Mouse (Mus musculus): Measurements from ENCODE around the gene Hyal1. TPM values are rescaled to one million over a fixed set of nuclear protein-coding genes. Genes with fewer than 3 reads are reported as not detected.

Hyal1 gene
- polyA plus RNA-seq, 1 experiment, result 4.7 TPM

DNA sequence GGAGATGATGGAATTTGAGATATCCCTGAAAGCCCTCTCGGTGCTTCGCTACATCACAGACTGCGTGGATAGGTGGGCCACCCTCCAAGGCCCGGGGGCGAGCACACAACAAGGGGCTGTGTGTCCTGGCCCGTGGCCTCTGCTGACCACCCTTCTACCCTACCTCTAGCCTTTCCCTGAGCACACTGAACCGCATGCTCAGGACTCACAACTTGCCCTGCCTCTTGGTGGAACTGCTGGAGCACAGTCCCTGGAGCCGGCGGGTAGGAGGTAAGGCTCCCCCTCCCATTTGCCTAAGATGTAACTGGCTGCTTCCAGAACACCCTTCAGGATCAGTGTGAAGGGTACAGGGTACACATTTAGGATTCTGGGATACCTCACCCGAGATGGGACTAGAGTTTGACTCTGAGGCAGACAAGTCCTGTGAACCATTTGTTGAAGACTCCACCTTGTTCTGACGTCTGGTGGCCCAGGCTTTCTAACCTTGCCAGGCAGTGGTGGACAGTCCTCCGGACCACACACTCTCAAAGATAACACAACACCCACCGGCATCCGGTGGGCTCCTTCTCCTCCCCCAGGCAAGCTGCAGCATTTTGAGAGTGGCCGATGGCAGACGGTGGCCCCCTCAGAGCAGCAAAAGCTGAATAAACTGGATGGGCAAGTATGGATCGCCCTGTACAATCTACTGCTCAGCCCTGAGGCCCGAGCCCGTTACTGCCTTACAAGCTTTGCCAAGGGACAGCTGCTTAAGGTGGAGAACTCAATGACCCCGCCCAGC is 27.2 kb upstream of the Hyal1 start:
- no peak overlapping the region for H3K27ac ChIP-seq (ENCODE audit: insufficient read depth, low read depth, low read length)
- no peak overlapping the region for H3K4me3 ChIP-seq (ENCODE audit: insufficient read depth, low read length)
- peaks cover 34% of the 10 kb centered on the region for H3K4me1 ChIP-seq (ENCODE audit: control insufficient read depth, insufficient read depth, low read length)
- TF ChIP-seq POLR2A (IDR thresholded peaks at IDR 0.05; ENCODE audit: borderline replicate concordance, low read depth, low read length) (no peak), CTCF (IDR thresholded peaks at IDR 0.05; ENCODE audit: low read depth, low read length) (no peak)

- Histone ChIP-seq H3K4me1 (ENCODE audit: control insufficient read depth, insufficient read depth, low read length) (peaks cover 34% of the 10 kb centered on the region), H3K4me3 (ENCODE audit: insufficient read depth, low read length) (no peak overlapping the region), H3K27ac (ENCODE audit: insufficient read depth, low read depth, low read length) (no peak overlapping the region)
- TF ChIP-seq POLR2A (IDR thresholded peaks at IDR 0.05; ENCODE audit: borderline replicate concordance, low read depth, low read length) (no peak), CTCF (IDR thresholded peaks at IDR 0.05; ENCODE audit: low read depth, low read length) (no peak)
Measured at GRCm38 (mm10) chr9:107550491-107551116, 26.1 kb upstream of the Hyal1 start.

DNA sequence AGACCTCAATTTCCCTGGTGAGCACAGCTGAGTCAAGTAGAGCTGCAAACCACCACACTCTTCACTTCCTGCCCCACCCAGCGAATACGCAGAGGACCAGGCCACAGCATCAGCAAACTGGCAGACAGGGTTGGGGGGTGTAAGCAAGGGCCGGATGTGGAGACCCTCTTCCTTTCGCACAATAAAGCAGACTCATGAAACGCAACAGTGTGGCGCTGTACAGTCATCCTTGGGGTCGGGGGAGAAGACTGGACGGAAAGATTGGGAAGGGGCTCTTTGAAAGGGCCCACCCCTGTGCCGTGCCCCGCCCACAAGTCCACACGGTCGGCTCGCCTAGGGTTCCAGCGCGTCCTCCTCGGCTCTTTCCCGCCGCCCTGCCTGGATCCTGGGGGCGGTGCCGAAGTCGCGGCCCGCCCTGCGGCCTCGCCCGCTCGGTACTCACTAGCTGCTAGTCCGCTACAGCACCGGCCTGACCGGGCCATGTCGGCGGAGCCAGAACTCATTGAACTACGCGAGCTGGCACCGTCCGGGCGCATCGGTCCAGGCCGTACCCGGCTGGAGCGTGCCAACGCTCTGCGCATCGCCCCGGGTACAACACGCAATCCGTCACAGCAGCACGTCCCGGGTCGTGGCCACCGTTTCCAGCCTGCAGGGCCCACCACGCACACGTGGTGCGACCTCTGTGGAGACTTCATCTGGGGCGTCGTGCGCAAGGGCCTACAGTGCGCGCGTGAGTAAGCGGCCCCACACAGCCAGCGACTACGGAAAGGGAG is 25.4 kb upstream of the Hyal1 start, which contains the start of gene Rassf1:
Gene Rassf1, plus strand, starts transcription at position 439 of the 773 bp plus-strand sequence.
- TF ChIP-seq CTCF (IDR thresholded peaks at IDR 0.05; ENCODE audit: low read depth, low read length) (no peak), POLR2A (IDR thresholded peaks at IDR 0.05; ENCODE audit: borderline replicate concordance, low read depth, low read length) (no peak)
- peaks cover 34% of the 10 kb centered on the region for H3K4me1 ChIP-seq (ENCODE audit: control insufficient read depth, insufficient read depth, low read length)
- H3K4me3 ChIP-seq (ENCODE audit: insufficient read depth, low read length), result peak within 1 kb of the TSS; percentile 63
- H3K27ac ChIP-seq (ENCODE audit: insufficient read depth, low read depth, low read length), result no peak within 1 kb of the TSS

DNA sequence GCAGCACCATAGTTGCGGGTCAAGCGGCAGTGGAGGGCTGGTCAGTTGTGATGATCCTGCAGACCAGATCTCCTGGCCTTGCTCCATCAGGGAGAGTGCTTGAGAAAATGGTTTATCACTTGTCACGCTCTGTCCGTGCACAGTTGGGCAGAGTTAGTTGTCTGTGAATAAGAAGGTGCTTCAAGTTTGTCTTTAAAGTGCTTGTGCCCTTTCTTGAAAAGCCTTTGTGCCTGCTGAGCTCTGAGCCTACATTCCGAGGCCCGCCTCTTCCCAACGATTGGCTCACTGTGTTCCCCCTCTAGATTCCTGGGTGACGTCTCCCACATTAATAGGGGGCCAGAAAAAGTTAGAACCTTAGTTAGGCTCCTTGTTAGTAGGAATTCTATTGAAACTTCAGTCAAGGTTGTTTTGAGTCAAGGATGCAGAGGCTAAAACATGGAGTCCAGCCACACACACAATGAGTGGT is 24.8 kb upstream of the Hyal1 start:
- H3K27ac ChIP-seq (ENCODE audit: insufficient read depth, low read depth, low read length), result no peak overlapping the region
- TF ChIP-seq POLR2A (IDR thresholded peaks at IDR 0.05; ENCODE audit: borderline replicate concordance, low read depth, low read length) (no peak), CTCF (IDR thresholded peaks at IDR 0.05; ENCODE audit: low read depth, low read length) (no peak)
- H3K4me3 ChIP-seq (ENCODE audit: insufficient read depth, low read length), result peak overlapping the region; percentile 63
- peaks cover 35% of the 10 kb centered on the region for H3K4me1 ChIP-seq (ENCODE audit: control insufficient read depth, insufficient read depth, low read length)

DNA sequence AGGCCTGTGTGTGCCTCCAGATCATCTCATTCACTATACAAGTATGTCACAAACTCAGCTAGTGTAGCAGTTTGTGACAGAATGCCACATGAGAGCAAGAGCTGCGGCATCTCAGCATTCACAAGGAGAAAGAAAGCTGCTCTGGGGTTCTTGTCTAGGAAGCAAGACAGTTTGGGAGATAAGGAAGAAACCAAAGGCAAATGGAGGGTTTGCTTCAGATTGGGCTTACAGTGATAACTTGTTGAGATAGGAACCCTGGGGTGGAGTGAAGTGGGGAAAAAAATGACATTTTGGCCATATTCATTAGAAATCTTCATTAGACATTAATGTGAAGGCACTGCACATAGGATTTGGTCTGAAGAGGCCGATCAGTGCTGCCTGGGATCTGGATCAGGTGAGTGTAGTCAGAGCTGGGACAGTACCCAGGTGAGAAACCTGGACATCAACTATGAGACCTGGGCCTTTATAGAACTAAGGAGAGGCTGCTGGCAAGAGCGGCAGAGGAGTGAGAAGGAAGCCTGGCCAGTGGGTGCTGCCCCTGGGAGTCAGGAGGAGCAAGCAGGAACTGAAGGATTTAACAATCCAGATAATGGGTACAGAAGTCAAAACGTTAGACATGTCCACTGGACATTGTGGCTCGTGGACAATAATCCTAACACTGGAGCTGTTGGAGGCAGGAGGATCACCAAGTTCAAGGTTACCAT is 23.9 kb upstream of the Hyal1 start:
- H3K4me3 ChIP-seq (ENCODE audit: insufficient read depth, low read length), result no peak overlapping the region
- H3K27ac ChIP-seq (ENCODE audit: insufficient read depth, low read depth, low read length), result no peak overlapping the region
- H3K4me1 ChIP-seq (ENCODE audit: control insufficient read depth, insufficient read depth, low read length), result peaks cover 35% of the 10 kb centered on the region
- TF ChIP-seq POLR2A (IDR thresholded peaks at IDR 0.05; ENCODE audit: borderline replicate concordance, low read depth, low read length) (no peak), CTCF (IDR thresholded peaks at IDR 0.05; ENCODE audit: low read depth, low read length) (no peak)

DNA sequence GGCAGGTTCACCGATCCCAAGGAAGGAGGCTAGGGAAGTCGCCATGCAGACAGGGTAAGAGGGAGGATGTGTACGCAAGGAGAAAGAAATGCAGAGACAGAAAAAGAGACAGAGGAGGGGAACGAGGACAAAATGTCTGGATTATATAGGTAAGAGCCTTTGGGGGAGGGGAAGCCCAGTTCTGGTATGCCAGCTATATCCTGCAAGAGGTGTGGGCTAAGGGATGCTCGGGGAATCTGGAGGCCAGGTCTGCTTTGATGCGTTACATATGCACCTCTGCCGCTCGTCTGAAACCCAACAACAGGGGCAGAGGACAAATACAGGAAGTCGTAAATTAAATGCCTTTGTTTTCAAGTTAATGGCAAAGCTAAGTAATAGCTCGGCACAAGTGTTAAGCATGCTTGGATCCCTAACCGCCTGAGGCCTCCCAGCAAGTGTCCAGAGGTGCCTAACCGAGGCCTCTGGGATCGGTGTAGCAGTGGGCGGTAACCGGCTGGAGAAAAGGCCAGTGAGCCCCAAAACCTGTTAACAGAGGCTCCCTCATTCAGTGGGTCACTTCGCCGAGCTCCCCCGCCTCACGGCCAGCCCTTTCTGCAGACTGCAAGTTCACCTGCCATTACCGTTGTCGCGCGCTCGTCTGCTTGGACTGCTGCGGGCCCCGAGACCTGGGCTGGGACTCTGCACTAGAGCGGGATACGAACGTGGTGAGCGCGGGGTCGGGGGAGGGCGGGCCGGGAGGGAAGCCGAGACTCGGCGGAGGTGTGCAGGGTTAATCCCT is 23.0 kb upstream of the Hyal1 start:
- no peak for TF ChIP-seq POLR2A (IDR thresholded peaks at IDR 0.05; ENCODE audit: borderline replicate concordance, low read depth, low read length)
- no peak for TF ChIP-seq CTCF (IDR thresholded peaks at IDR 0.05; ENCODE audit: low read depth, low read length)
- peak overlapping the region; percentile 33 for H3K27ac ChIP-seq (ENCODE audit: insufficient read depth, low read depth, low read length)
- H3K4me1 ChIP-seq (ENCODE audit: control insufficient read depth, insufficient read depth, low read length), result peaks cover 28% of the 10 kb centered on the region
- peak overlapping the region; percentile 76 for H3K4me3 ChIP-seq (ENCODE audit: insufficient read depth, low read length)

GRCm38 (mm10) chr9:107554319-107554825 is 22.4 kb upstream of the Hyal1 start:
- Histone ChIP-seq H3K4me3 (ENCODE audit: insufficient read depth, low read length) (peak overlapping the region; percentile 83), H3K4me1 (ENCODE audit: control insufficient read depth, insufficient read depth, low read length) (peaks cover 28% of the 10 kb centered on the region), H3K27ac (ENCODE audit: insufficient read depth, low read depth, low read length) (peak overlapping the region; percentile 95)
- no peak for TF ChIP-seq CTCF (IDR thresholded peaks at IDR 0.05; ENCODE audit: low read depth, low read length)
- TF ChIP-seq POLR2A (IDR thresholded peaks at IDR 0.05; ENCODE audit: borderline replicate concordance, low read depth, low read length), result peak; percentile 45; the same call in 1 of the 2 replicates

GRCm38 (mm10) chr9:107555031-107555457 is 21.7 kb upstream of the Hyal1 start:
- H3K27ac ChIP-seq (ENCODE audit: insufficient read depth, low read depth, low read length), result peak overlapping the region; percentile 95
- H3K4me3 ChIP-seq (ENCODE audit: insufficient read depth, low read length), result peak overlapping the region; percentile 83
- H3K4me1 ChIP-seq (ENCODE audit: control insufficient read depth, insufficient read depth, low read length), result peaks cover 28% of the 10 kb centered on the region
- no peak for TF ChIP-seq POLR2A (IDR thresholded peaks at IDR 0.05; ENCODE audit: borderline replicate concordance, low read depth, low read length)
- no peak for TF ChIP-seq CTCF (IDR thresholded peaks at IDR 0.05; ENCODE audit: low read depth, low read length)
